Mouse (Mus musculus) CD4-positive naive resting alpha-beta T cell, adult 57 days (primary cell): ENCODE results near the gene Arl4c. TPM values are rescaled to one million over a fixed set of nuclear protein-coding genes. Genes with fewer than 3 reads are reported as not detected.

Experiments used
- total RNA-seq: library from RNA; stranded (reverse); gene quantifications from one replicate; pipeline ENCODE4 v1.2.4, GENCODE M21; 2023

Arl4c gene
- total RNA-seq = 258 TPM

DNA sequence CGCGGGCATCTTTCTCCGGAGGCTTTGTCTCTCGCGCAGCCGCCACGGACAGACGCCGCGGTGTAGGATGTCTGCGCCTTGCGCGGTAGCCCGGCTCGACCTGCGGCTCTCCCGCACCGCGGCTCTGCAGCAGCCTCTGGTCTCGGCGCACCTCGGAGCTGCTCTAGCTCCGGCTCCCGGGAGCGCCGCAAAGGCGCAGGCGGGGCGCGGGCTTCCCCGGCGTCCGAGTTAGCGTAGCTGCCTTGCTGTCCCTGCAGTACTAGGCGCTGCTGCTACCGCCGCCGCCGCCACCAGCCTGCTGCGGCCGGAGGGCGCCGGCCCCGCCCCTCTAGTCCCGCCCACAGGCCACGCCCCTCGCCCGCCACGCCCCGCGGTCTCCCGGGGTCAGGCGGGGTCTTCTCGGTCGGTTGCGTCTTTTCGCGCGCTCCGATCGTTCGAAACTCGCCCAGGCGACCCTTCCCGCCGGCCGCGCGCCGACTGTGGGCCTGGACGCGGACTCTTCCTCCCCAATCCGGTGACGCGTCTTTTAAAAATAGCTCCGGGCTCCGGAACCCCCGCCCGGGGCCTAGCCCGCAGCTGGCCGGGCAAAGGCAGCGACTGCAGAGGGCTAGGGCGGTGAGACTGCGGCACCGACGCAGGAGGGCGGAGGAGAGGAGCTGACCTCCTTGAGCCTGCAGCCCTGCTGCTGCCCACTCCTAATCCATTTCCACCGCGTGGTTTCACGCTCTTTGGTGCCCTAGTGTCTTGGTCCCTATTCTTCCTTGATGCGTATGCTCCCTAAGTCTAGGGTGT is at the start of gene Arl4c:
Gene Arl4c, minus strand, starts transcription at position 352 of the 792 bp plus-strand sequence.

Other genes starting within 250 kb of the Arl4c start
- gene Glrp1, start 192.2 kb downstream of the Arl4c start, total RNA-seq = not detected